Mouse (Mus musculus): ENCODE results near the gene Dact3. TPM values are rescaled to one million over a fixed set of nuclear protein-coding genes. Genes with fewer than 3 reads are reported as not detected.

Dact3 gene
- polyA plus RNA-seq, 2 experiments = 0.14 to 0.68 TPM

GRCm38 (mm10) chr7:16851636-16852035 lies 23.5 kb upstream of the Dact3 start:
- H3K9me3 ChIP-seq (ENCODE audit: control insufficient read depth, low read length) = no peaks in the 10 kb centered on the region
- H3K4me1 ChIP-seq (replicated peaks; ENCODE audit: control insufficient read depth in 2 of 2, insufficient read depth in 2 of 2, low read length in 1 of 2) = no peaks in the 10 kb centered on the region
- H3K4me2 ChIP-seq (ENCODE audit: low read depth) = no peak overlapping the region
- H3K27me3 ChIP-seq (ENCODE audit: control insufficient read depth, insufficient read depth, low read length) = no peaks in the 10 kb centered on the region
- H3K36me3 ChIP-seq (replicated peaks; ENCODE audit: control insufficient read depth, insufficient read depth, low read depth) = no peaks in the 10 kb centered on the region
- WGBS (ENCODE audit: insufficient replicate concordance) = 70% methylated on average over 4 of the region's 4 CpGs
- DNase-seq (ENCODE audit: low read depth in 3 of 3, low spot score in 3 of 3) (no peak), ATAC-seq (ENCODE audit: insufficient read depth) (no peak)
- TF ChIP-seq EP300 (IDR thresholded peaks at IDR 0.05; ENCODE audit: low read depth) (no peak), CTCF (IDR thresholded peaks at IDR 0.05; ENCODE audit: low read depth) (no peak)
- no peak overlapping the region for H3K4me3 ChIP-seq (ENCODE audit: insufficient read depth in 1 of 2, low read depth in 2 of 2, low read length in 2 of 2)
- no peak overlapping the region for H3K27ac ChIP-seq
- H3K9ac ChIP-seq (replicated peaks) = no peak overlapping the region

GRCm38 (mm10) chr7:16853302-16853831 lies 21.8 kb upstream of the Dact3 start:
- H3K9ac ChIP-seq (replicated peaks) = no peak overlapping the region
- H3K4me2 ChIP-seq (ENCODE audit: low read depth) = no peak overlapping the region
- no peaks in the 10 kb centered on the region for H3K27me3 ChIP-seq (ENCODE audit: control insufficient read depth, insufficient read depth, low read length)
- H3K27ac ChIP-seq = no peak overlapping the region
- ATAC-seq (ENCODE audit: insufficient read depth) (no peak), DNase-seq (ENCODE audit: low read depth in 3 of 3, low spot score in 3 of 3) (no peak)
- H3K36me3 ChIP-seq (replicated peaks; ENCODE audit: control insufficient read depth, insufficient read depth, low read depth) = no peaks in the 10 kb centered on the region
- H3K4me1 ChIP-seq (replicated peaks; ENCODE audit: control insufficient read depth in 2 of 2, insufficient read depth in 2 of 2, low read length in 1 of 2) = no peaks in the 10 kb centered on the region
- H3K9me3 ChIP-seq (ENCODE audit: control insufficient read depth, low read length) = no peaks in the 10 kb centered on the region
- 76% methylated on average over 14 of the region's 14 CpGs for WGBS (ENCODE audit: insufficient replicate concordance)
- TF ChIP-seq EP300 (IDR thresholded peaks at IDR 0.05; ENCODE audit: low read depth) = no peak
- no peak for TF ChIP-seq CTCF (IDR thresholded peaks at IDR 0.05; ENCODE audit: low read depth)
- no peak overlapping the region for H3K4me3 ChIP-seq (ENCODE audit: insufficient read depth in 1 of 2, low read depth in 2 of 2, low read length in 2 of 2)

- WGBS (ENCODE audit: insufficient replicate concordance) = 36% methylated on average over 17 of the region's 17 CpGs
- H3K36me3 ChIP-seq (replicated peaks; ENCODE audit: control insufficient read depth, insufficient read depth, low read depth) = no peaks in the 10 kb centered on the region
- DNase-seq (ENCODE audit: low read depth in 3 of 3, low spot score in 3 of 3) (no peak), ATAC-seq (ENCODE audit: insufficient read depth) (no peak)
- H3K4me1 ChIP-seq (replicated peaks; ENCODE audit: control insufficient read depth in 2 of 2, insufficient read depth in 2 of 2, low read length in 1 of 2) = no peaks in the 10 kb centered on the region
- no peaks in the 10 kb centered on the region for H3K27me3 ChIP-seq (ENCODE audit: control insufficient read depth, insufficient read depth, low read length)
- TF ChIP-seq EP300 (IDR thresholded peaks at IDR 0.05; ENCODE audit: low read depth) (no peak), CTCF (IDR thresholded peaks at IDR 0.05; ENCODE audit: low read depth) (peak; percentile 92)
- H3K9ac ChIP-seq (replicated peaks) = no peak overlapping the region
- no peak overlapping the region for H3K4me3 ChIP-seq (ENCODE audit: insufficient read depth in 1 of 2, low read depth in 2 of 2, low read length in 2 of 2)
- no peaks in the 10 kb centered on the region for H3K9me3 ChIP-seq (ENCODE audit: control insufficient read depth, low read length)
- H3K4me2 ChIP-seq (ENCODE audit: low read depth) = no peak overlapping the region
- H3K27ac ChIP-seq = no peak overlapping the region
These were observed 16.8 kb upstream of the Dact3 start for GRCm38 (mm10) chr7:16858336-16858735.

- Histone ChIP-seq H3K4me2 (ENCODE audit: low read depth) (no peak overlapping the region), H3K4me1 (replicated peaks; ENCODE audit: control insufficient read depth in 2 of 2, insufficient read depth in 2 of 2, low read length in 1 of 2) (no peaks in the 10 kb centered on the region), H3K9ac (replicated peaks) (no peak overlapping the region), H3K9me3 (ENCODE audit: control insufficient read depth, low read length) (no peaks in the 10 kb centered on the region), H3K4me3 (ENCODE audit: insufficient read depth in 1 of 2, low read depth in 2 of 2, low read length in 2 of 2) (no peak overlapping the region), H3K27ac (no peak overlapping the region), H3K27me3 (ENCODE audit: control insufficient read depth, insufficient read depth, low read length) (no peaks in the 10 kb centered on the region), H3K36me3 (replicated peaks; ENCODE audit: control insufficient read depth, insufficient read depth, low read depth) (no peaks in the 10 kb centered on the region)
- ATAC-seq (ENCODE audit: insufficient read depth) (no peak), DNase-seq (ENCODE audit: low read depth in 3 of 3, low spot score in 3 of 3) (peak in 2 of 3 experiments; percentile 40 to 41)
- TF ChIP-seq EP300 (IDR thresholded peaks at IDR 0.05; ENCODE audit: low read depth) (no peak), CTCF (IDR thresholded peaks at IDR 0.05; ENCODE audit: low read depth) (peak; percentile 76)
- 28% methylated on average over 5 of the region's 5 CpGs for WGBS (ENCODE audit: insufficient replicate concordance)
These were observed 15.0 kb upstream of the Dact3 start for GRCm38 (mm10) chr7:16859902-16860651.

- H3K4me2 ChIP-seq (ENCODE audit: low read depth) = no peak overlapping the region
- peak; percentile 40; the same call in 1 of the 2 replicates for ATAC-seq (ENCODE audit: insufficient read depth)
- no peak for DNase-seq (ENCODE audit: low read depth in 3 of 3, low spot score in 3 of 3)
- peaks cover 0 to 3% of the 10 kb centered on the region in 2 experiments; a peak in 1 of 4 replicates for H3K4me1 ChIP-seq (replicated peaks; ENCODE audit: control insufficient read depth in 2 of 2, insufficient read depth in 2 of 2, low read length in 1 of 2)
- no peak overlapping the region for H3K9ac ChIP-seq (replicated peaks)
- no peak overlapping the region for H3K27ac ChIP-seq
- H3K9me3 ChIP-seq (ENCODE audit: control insufficient read depth, low read length) = no peaks in the 10 kb centered on the region
- no peak overlapping the region for H3K4me3 ChIP-seq (ENCODE audit: insufficient read depth in 1 of 2, low read depth in 2 of 2, low read length in 2 of 2)
- TF ChIP-seq CTCF (IDR thresholded peaks at IDR 0.05; ENCODE audit: low read depth) (no peak), EP300 (IDR thresholded peaks at IDR 0.05; ENCODE audit: low read depth) (no peak)
- no peaks in the 10 kb centered on the region for H3K36me3 ChIP-seq (replicated peaks; ENCODE audit: control insufficient read depth, insufficient read depth, low read depth)
- 58% methylated on average over 3 of the region's 3 CpGs for WGBS (ENCODE audit: insufficient replicate concordance)
- H3K27me3 ChIP-seq (ENCODE audit: control insufficient read depth, insufficient read depth, low read length) = no peaks in the 10 kb centered on the region
These were observed 7.6 kb upstream of the Dact3 start for GRCm38 (mm10) chr7:16867488-16867887.

Measured in liver, embryonic 14.5 days (tissue).